Mouse (Mus musculus): ENCODE measurements around the gene Sf3a3. TPM values are rescaled to one million over a fixed set of nuclear protein-coding genes. Genes with fewer than 3 reads are reported as not detected.
A peak's percentile ranks its signal among the peaks of the same experiment; 100 is the strongest.

The Sf3a3 gene
- total and polyA plus RNA-seq, 2 experiments, result 6.6 to 12.1 TPM

GRCm38 (mm10) chr4:124768963-124769591 is 54.5 kb downstream of the Sf3a3 start:
- H3K27ac ChIP-seq (replicated peaks; ENCODE audit: insufficient read depth, low read depth, low read length), result no peak overlapping the region
- TF ChIP-seq CTCF (IDR thresholded peaks at IDR 0.05; ENCODE audit: low read depth, low read length), result no peak
- TF ChIP-seq POLR2A (IDR thresholded peaks at IDR 0.05; ENCODE audit: extremely low read depth, insufficient read depth, low read length), result no peak

GRCm38 (mm10) chr4:124770624-124771023 is 56.0 kb downstream of the Sf3a3 start:
- H3K9ac ChIP-seq (ENCODE audit: low read depth, low read length), result no peak overlapping the region
- no peaks in the 10 kb centered on the region for H3K27me3 ChIP-seq (ENCODE audit: control insufficient read depth, insufficient read depth, low read length)
- no peaks in the 10 kb centered on the region for H3K36me3 ChIP-seq (ENCODE audit: control insufficient read depth, insufficient read depth, low read length)
- TF ChIP-seq CTCF (IDR thresholded peaks at IDR 0.05; ENCODE audit: low read depth, low read length) (no peak), POLR2A (IDR thresholded peaks at IDR 0.05; ENCODE audit: extremely low read depth, insufficient read depth, low read length) (no peak)
- H3K79me2 ChIP-seq (ENCODE audit: control insufficient read depth, insufficient read depth, low read length), result peaks cover 50% of the 10 kb centered on the region
- H3K27ac ChIP-seq (replicated peaks; ENCODE audit: insufficient read depth, low read depth, low read length), result no peak overlapping the region
- no peak overlapping the region for H3K4me3 ChIP-seq (ENCODE audit: insufficient read depth, low read depth, low read length)
- DNase-seq (ENCODE audit: extremely low read depth, low read depth, low spot score), result no peak
- H3K4me1 ChIP-seq (ENCODE audit: control insufficient read depth, insufficient read depth, low read length), result peaks cover 17% of the 10 kb centered on the region
- 75% methylated on average over 5 of the region's 5 CpGs for WGBS

More at GRCm38 (mm10) chr4:124768963-124769591, 54.5 kb downstream of the Sf3a3 start:
- no peak overlapping the region; the same call in 1 of the 2 replicates for H3K9ac ChIP-seq (ENCODE audit: low read depth, low read length)
- DNase-seq (ENCODE audit: extremely low read depth, low read depth, low spot score), result no peak
- H3K27me3 ChIP-seq (ENCODE audit: control insufficient read depth, insufficient read depth, low read length), result no peaks in the 10 kb centered on the region
- peaks cover 26% of the 10 kb centered on the region for H3K4me1 ChIP-seq (ENCODE audit: control insufficient read depth, insufficient read depth, low read length)
- peaks cover 50% of the 10 kb centered on the region for H3K79me2 ChIP-seq (ENCODE audit: control insufficient read depth, insufficient read depth, low read length)
- WGBS, result 83% methylated on average over 13 of the region's 13 CpGs
- no peaks in the 10 kb centered on the region for H3K36me3 ChIP-seq (ENCODE audit: control insufficient read depth, insufficient read depth, low read length)
- no peak overlapping the region for H3K4me3 ChIP-seq (ENCODE audit: insufficient read depth, low read depth, low read length)

DNA sequence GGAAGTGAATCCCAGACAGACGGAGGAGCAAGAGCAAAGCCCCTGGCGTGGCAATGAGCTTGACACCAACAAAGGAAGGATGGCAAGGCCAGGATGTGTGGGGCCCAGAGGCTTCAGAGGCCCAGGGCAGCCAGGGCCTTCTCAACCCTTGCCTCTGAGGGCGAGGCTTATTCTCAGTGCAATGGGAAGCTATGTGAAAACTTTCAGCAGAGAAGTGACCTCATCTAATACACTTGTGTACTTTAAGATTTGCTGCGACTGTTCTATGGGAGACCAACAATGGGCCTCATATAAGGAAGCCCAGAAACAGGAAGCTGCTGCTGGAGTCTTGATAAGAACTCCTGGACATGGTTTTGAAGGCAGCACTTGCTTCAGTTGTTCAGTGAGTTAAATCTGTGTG is 57.5 kb downstream of the Sf3a3 start:
- peaks cover 4% of the 10 kb centered on the region for H3K36me3 ChIP-seq (ENCODE audit: control insufficient read depth, insufficient read depth, low read length)
- TF ChIP-seq POLR2A (IDR thresholded peaks at IDR 0.05; ENCODE audit: extremely low read depth, insufficient read depth, low read length) (no peak), CTCF (IDR thresholded peaks at IDR 0.05; ENCODE audit: low read depth, low read length) (no peak)
- H3K9ac ChIP-seq (ENCODE audit: low read depth, low read length), result no peak overlapping the region
- DNase-seq (ENCODE audit: extremely low read depth, low read depth, low spot score), result no peak
- peaks cover 48% of the 10 kb centered on the region for H3K79me2 ChIP-seq (ENCODE audit: control insufficient read depth, insufficient read depth, low read length)
- 71% methylated on average over 4 of the region's 4 CpGs for WGBS
- no peak overlapping the region for H3K4me3 ChIP-seq (ENCODE audit: insufficient read depth, low read depth, low read length)
- H3K4me1 ChIP-seq (ENCODE audit: control insufficient read depth, insufficient read depth, low read length), result peaks cover 7% of the 10 kb centered on the region
- no peaks in the 10 kb centered on the region for H3K27me3 ChIP-seq (ENCODE audit: control insufficient read depth, insufficient read depth, low read length)
- peak overlapping the region; percentile 10 for H3K27ac ChIP-seq (replicated peaks; ENCODE audit: insufficient read depth, low read depth, low read length)

- WGBS, result 54% methylated on average over 2 of the region's 2 CpGs
- Histone ChIP-seq H3K9ac (ENCODE audit: low read depth, low read length) (no peak overlapping the region), H3K36me3 (ENCODE audit: control insufficient read depth, insufficient read depth, low read length) (peaks cover 12% of the 10 kb centered on the region), H3K27ac (replicated peaks; ENCODE audit: insufficient read depth, low read depth, low read length) (no peak overlapping the region), H3K4me1 (ENCODE audit: control insufficient read depth, insufficient read depth, low read length) (peaks cover 2% of the 10 kb centered on the region), H3K79me2 (ENCODE audit: control insufficient read depth, insufficient read depth, low read length) (peaks cover 45% of the 10 kb centered on the region), H3K27me3 (ENCODE audit: control insufficient read depth, insufficient read depth, low read length) (no peaks in the 10 kb centered on the region), H3K4me3 (ENCODE audit: insufficient read depth, low read depth, low read length) (no peak overlapping the region)
- no peak for DNase-seq (ENCODE audit: extremely low read depth, low read depth, low spot score)
- TF ChIP-seq CTCF (IDR thresholded peaks at IDR 0.05; ENCODE audit: low read depth, low read length), result no peak
- no peak for TF ChIP-seq POLR2A (IDR thresholded peaks at IDR 0.05; ENCODE audit: extremely low read depth, insufficient read depth, low read length)
Observed at GRCm38 (mm10) chr4:124773449-124773848, 58.9 kb downstream of the Sf3a3 start.

DNA sequence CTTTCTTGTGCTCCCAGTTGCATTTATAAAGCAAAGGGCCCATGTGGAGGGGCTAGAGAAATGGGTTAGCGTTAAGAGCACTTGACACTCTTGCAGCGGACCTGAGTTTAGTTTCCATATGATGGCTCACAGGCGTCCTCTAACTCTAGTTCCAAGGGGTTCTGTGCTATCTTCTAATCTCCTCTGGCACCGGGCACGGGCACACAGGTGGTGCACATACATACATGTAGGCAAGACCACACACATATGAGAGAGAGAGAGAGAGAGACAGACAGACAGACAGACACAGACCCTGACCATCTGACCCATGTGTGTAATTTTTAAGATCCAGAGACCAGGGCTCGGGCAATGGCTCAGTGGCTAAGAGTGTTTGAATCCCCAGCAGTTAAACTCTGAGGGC is 59.4 kb downstream of the Sf3a3 start:
- H3K27me3 ChIP-seq (ENCODE audit: control insufficient read depth, insufficient read depth, low read length), result no peaks in the 10 kb centered on the region
- WGBS, result 93% methylated on average over 6 of the region's 6 CpGs
- TF ChIP-seq CTCF (IDR thresholded peaks at IDR 0.05; ENCODE audit: low read depth, low read length) (no peak), POLR2A (IDR thresholded peaks at IDR 0.05; ENCODE audit: extremely low read depth, insufficient read depth, low read length) (no peak)
- H3K36me3 ChIP-seq (ENCODE audit: control insufficient read depth, insufficient read depth, low read length), result peaks cover 17% of the 10 kb centered on the region
- DNase-seq (ENCODE audit: extremely low read depth, low read depth, low spot score), result no peak
- peaks cover 2% of the 10 kb centered on the region for H3K4me1 ChIP-seq (ENCODE audit: control insufficient read depth, insufficient read depth, low read length)
- peaks cover 43% of the 10 kb centered on the region for H3K79me2 ChIP-seq (ENCODE audit: control insufficient read depth, insufficient read depth, low read length)
- H3K9ac ChIP-seq (ENCODE audit: low read depth, low read length), result no peak overlapping the region
- no peak overlapping the region for H3K27ac ChIP-seq (replicated peaks; ENCODE audit: insufficient read depth, low read depth, low read length)
- no peak overlapping the region for H3K4me3 ChIP-seq (ENCODE audit: insufficient read depth, low read depth, low read length)

DNA sequence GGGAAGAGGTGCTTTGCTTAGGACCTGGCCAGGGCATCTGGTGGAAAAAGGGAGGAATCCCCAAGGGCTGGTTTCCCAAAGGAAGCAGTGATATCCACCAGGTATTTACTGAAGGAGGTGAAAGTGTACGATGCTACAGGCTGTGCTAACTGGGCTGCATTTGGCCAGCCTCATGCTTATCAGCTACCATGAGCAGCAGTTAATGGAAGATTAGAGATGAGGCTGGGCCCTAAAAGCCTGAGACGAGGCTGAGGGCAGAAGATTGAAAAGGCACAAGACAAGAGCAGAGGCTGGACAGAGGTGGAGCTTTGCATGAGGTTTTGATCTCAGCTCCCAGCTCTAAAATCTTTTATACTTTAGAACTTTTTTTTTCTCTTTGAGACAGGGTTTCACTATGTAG is 59.9 kb downstream of the Sf3a3 start:
- Histone ChIP-seq H3K36me3 (ENCODE audit: control insufficient read depth, insufficient read depth, low read length) (peaks cover 20% of the 10 kb centered on the region), H3K4me3 (ENCODE audit: insufficient read depth, low read depth, low read length) (no peak overlapping the region), H3K27me3 (ENCODE audit: control insufficient read depth, insufficient read depth, low read length) (no peaks in the 10 kb centered on the region), H3K79me2 (ENCODE audit: control insufficient read depth, insufficient read depth, low read length) (peaks cover 40% of the 10 kb centered on the region), H3K4me1 (ENCODE audit: control insufficient read depth, insufficient read depth, low read length) (peaks cover 2% of the 10 kb centered on the region), H3K27ac (replicated peaks; ENCODE audit: insufficient read depth, low read depth, low read length) (no peak overlapping the region), H3K9ac (ENCODE audit: low read depth, low read length) (no peak overlapping the region)
- WGBS, result 38% methylated on average over 2 of the region's 2 CpGs
- TF ChIP-seq POLR2A (IDR thresholded peaks at IDR 0.05; ENCODE audit: extremely low read depth, insufficient read depth, low read length) (no peak), CTCF (IDR thresholded peaks at IDR 0.05; ENCODE audit: low read depth, low read length) (no peak)
- DNase-seq (ENCODE audit: extremely low read depth, low read depth, low spot score), result no peak

Data from liver, adult 2 months (tissue).